Mouse (Mus musculus) monocyte, adult 5-6 weeks (primary cell): Measurements from ENCODE around the gene Fbxw4. TPM values are rescaled to one million over a fixed set of nuclear protein-coding genes. Genes with fewer than 3 reads are reported as not detected.
A peak's percentile ranks its signal among the peaks of the same experiment; 100 is the strongest.

Experiments used
- ATAC-seq: fragments of 153-309, 156-312 bp; replicated peaks from 2 replicates; pipeline ENCODE4 v1.8.0; 2017; ENCODE audit warnings: mild to moderate bottlenecking; ENCODE audit not compliant: low TSS enrichment, insufficient number of reproducible peaks, severe bottlenecking, poor library complexity, low FRiP score
- total RNA-seq: library from RNA; stranded (forward); fragments of 200-1000, 200-491, 200-594 nt; gene quantifications from 3 replicates; pipeline ENCODE4 v1.2.3, GENCODE M21; 2017

Fbxw4 gene
- 14.7 to 30.1 TPM (median 15.2 TPM) in 3 replicates for total RNA-seq

DNA sequence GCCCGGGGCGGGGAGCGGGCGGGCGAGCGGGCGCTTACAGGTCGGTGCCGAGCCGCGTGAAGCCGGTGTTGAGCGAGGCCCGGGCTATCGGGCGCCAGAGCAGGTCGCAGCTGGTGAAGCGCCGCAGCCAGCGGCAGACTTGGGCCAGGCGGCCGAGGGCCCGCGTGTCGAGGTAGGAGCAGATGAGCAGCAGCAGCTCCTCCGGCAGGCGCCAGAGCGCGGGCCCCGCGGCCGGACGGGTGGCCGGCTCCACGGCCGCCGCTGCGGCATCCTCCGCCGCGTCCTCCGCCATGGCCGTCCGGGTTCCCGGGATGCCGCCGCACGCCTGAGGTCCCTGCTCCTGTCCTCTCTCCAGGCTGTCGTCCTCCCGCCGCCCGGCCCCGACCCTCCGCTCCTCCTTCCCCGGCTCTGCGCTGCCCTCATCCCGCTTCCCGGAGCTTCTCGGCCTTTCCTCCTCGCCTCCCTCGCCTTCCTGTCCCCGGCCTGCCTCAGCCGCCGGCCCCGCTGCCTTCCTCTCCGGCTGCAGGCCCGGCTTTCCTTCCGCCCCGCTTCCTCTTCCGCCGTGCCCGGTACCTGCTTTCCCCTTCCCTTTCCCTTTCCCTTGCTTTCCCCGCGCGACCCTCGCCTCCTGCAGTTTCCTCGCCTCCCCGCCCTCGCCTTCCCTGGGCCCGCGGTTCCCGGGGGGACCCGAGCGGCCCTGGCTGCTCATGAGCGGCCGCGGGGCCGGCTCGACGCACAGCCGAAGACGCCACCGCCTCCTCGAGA, at the start of gene Fbxw4:
Fbxw4 (minus strand) TSS at position 575 of the 765 bp plus-strand sequence.
- peak; percentile 40 for ATAC-seq

DNA sequence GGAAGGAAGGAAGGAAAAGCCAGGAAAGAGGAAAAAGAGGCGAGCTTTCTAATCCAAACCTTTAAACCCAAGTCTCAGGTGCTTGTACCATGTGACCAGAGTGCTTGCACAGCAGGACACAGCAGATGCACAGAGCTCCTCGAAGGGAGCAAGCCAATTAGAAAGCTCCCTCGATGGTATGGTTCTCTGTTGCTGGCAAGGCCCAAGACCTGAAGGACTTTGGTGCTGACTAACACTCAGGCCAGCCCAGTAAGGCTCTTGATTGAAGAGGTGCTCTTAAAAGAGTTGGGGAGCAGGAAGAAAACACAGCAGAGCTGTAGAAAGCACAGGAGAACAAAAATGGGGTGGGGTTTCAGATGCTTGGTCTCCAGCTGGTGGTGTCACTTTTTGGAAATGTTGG, 48.6 kb upstream of the Fbxw4 start:
- no peak for ATAC-seq

- ATAC-seq, result no peak
Observed at GRCm38 (mm10) chr19:45696281-45696600, 36.1 kb upstream of the Fbxw4 start.

GRCm38 (mm10) chr19:45695496-45696280, 35.6 kb upstream of the Fbxw4 start:
- no peak for ATAC-seq

GRCm38 (mm10) chr19:45694056-45694455, 33.9 kb upstream of the Fbxw4 start:
- ATAC-seq, result no peak

- no peak for ATAC-seq
Observed at GRCm38 (mm10) chr19:45692211-45692610, 32.1 kb upstream of the Fbxw4 start.

DNA sequence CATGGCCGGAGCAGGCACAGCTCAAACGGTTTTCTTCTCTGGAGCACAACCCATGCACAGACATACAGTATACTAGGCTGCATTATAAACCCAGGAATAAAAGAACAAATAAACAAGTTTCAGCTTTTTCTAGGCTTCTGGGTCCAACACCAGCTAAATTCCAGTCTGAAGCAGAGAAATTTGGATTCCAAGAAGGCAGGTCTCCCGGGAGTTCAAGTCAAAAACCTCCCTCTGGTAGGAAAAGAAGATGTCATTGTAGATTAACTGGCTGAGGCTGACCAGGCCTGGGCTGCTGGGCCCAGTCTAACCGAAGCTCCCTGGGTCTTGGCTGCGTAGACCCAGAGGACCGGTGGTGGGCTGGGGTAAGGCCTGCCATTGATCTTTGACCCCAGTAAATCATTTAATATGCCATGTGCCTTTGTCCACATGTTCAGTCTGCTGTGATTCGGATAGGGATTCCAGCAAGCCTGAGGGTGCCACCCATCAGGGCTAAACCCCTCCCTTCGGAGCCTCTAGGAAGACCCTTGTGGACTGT, 31.0 kb upstream of the Fbxw4 start:
- no peak for ATAC-seq

DNA sequence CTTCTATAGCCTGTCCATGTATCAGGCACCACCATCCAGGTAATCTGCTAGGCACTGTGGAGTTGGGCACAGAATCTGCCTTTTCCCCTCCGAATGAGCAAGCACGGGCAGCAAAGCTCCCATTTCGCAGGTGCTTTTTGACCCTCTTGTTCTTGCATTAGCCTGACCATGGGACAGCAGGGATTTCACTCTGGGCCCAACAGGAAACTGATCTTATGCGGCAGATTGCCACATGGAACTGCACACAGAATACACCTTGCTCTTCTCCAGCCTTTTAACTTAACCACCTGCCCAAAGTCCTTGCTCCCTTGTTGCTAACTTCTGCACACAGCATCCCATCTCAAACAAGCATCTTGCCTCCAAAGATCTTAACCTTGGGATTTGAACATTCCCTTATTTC, 26.9 kb upstream of the Fbxw4 start:
- no peak for ATAC-seq

DNA sequence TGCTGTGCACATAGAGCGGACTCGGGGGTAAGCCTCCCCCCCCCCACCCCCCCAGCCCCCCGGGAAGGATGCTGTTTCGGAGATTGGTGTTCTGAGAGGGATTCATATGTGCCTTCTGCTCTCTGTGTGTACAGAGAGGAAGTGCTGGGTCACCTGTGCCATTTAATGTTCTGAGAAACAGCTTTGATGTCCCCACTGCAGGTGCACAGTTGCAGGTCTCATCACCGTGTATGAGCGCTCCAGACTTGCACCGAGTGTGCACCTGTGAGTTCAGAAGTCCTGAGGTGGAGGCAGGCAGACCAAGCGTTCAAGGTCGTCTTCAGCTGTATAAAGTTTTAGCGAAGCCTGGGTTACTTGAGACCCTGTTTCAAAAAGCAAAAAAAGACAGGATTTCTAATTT, 23.6 kb upstream of the Fbxw4 start:
- no peak for ATAC-seq

DNA sequence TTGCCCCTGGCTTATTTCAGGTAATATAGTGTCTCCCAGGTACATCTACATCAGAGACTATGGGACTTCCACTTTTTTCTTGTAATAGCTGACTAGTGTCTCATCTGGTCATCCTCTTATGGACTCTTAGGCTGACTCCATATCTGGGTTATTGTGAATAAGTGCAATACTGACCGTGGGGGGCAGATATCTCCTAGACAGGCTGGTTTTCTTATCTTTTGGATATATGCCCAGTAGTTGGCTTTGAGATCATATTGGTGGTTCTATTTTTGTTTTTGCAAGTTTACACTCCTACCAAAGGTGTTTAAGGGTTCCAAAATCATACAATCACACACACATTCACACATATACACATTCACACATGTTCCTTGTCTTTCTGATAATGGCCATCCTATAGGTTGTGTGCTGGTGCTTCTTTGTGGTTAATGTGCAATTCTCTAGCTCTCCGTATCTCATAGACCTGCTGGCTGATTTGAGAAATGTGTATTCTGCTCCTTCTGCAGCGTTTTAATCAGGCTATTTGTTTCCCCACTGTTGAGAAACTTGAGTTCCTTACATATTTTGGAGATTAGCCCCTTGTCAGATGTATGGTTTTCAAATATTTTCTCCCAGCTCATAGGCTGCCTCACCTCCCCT, 20.5 kb upstream of the Fbxw4 start:
- no peak for ATAC-seq

DNA sequence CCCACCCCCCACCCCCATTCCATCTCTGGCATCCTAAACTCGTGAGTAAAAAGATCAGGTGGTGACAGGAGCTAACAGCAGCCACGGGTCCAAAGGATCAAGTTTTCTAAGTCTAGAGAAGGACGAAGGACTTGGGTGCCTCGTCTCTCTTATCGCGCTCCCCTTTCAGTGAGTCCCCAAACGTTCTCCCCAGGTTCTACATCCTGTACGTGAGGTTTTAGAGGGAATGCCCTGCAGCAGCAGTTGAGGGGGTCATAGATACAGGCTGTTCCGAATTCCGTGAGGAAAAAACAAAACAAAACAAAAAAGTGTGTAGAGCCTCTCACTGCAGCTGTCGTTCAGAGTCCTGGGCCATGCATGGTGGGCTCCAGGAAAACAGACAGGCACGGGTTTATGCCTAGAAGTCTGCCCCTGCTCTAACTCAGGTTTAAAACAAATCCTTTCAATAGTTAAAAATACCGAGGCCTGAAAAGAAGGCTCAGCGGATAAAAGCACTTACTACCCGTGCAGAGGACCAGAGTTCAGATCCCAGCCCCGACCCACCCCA, 16.7 kb upstream of the Fbxw4 start:
- ATAC-seq, result no peak

DNA sequence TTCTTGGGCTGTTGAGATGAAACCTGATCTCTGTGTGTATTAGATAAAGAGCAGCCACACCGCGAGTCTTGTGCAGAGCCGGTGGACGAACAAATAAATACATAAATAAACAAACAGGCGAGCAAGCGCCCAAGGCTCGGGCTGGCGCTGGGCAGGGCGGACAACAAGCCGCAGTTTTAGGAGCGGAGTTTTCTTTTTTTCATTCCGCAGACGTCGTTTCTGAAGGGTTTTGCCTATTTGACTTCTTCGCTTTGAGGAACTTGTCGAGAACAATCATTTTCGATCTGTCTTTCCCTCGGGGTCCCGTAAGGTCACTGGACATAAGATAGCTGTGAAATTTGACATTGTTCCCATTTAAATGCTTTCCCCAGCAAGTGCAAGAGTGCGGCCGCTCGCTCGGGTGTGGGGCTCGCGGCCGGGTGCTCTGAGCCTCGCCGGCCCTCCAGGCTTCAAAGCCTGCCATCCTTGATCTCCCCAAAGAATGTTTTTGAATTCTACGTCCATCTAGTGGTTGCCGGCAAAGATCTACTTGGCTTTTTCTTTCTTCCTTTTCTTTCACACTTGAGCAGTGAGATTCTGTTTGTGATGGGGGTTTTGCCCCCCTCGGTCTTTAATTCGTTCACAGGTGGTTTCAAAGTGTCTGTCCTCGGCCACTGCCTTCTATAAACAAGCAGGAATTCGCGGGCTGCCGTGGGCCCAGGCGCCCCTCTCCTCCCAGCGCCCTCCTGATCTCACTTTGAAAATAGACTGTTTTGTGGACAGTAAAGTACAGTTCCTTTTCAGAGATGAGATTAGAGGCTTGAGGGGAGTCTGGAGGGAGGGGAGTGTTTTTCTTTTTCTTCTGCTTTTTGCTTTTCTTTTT, 15.8 kb upstream of the Fbxw4 start:
- no peak for ATAC-seq

GRCm38 (mm10) chr19:45675196-45675595, 15.1 kb upstream of the Fbxw4 start:
- ATAC-seq, result no peak

DNA sequence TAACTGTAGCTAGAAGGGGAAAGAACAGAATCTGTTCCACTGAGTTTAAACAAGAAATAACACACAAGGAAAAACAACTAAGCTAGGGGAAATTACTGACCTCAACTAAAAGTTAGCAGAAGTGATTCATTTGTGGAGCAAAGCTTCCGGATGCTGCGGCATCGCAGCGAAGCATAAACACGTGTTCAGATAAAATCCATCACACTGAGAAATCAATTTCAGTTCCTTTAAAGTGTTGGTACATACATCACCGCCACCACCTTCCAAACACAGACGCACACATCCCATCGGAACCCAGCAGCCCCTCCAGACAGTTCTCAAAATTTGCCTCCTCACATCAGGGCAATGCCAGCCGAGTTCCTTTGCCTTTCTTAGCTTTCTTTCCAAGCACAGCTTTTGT, 12.9 kb upstream of the Fbxw4 start:
- ATAC-seq, result no peak

- no peak for ATAC-seq
Observed at GRCm38 (mm10) chr19:45668986-45669385, 8.9 kb upstream of the Fbxw4 start.

GRCm38 (mm10) chr19:45663851-45664250, 3.7 kb upstream of the Fbxw4 start:
- ATAC-seq, result no peak

DNA sequence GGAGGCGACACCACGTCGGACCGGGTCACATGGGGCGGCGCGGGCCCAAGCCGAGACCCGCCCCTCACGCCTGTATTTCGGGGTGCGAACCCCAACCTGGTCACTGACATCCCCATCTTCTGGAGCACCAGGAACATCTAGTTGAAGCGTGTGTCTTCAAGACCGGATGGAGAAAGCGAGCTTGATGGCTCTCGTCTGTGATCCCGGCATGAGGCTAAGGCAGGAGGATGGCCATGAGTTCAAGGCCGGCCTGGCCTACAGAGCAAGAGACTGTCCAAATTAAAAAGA, 335 bp upstream of the Fbxw4 start:
- ATAC-seq, result peak; percentile 81

DNA sequence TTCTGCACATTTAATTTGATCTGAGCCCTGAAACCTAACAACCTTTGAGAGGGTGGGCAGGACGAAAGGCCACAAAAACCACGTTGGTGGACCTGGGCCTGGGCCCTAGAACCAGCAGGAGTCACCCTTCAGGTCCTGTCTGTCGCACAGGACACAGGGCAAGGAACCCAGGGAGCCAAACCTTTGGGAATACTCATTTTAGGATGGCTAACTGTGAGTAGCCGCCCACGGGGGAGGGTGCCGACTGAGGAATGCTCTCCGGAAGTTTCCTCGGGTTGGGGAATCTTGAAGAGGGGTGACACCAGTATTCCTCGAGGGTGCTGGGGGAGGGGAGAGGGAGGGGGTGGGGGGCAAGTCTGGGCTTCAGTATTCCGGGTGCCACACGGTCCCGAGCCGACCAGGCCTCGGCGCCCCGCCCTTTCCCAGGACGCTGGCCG, 793 bp downstream of the Fbxw4 start:
- ATAC-seq, result no peak
